Mouse (Mus musculus) hindbrain, embryonic 10.5 days (tissue): Measurements from ENCODE around the gene Tmub2. TPM values are rescaled to one million over a fixed set of nuclear protein-coding genes. Genes with fewer than 3 reads are reported as not detected.

Experiments used
- DNase-seq: peaks from one replicate; pipeline ENCODE4 v3.0.0-alpha.2; 2017; ENCODE audit warnings: low spot score
- H3K27ac ChIP-seq: fragments of 300-500 bp; sonication (generic); 2 replicates; pipeline ENCODE4 v1.5.1; 2016; ENCODE audit warnings: mild to moderate bottlenecking, moderate library complexity
- H3K27me3 ChIP-seq: fragments of 300-500 bp; sonication (generic); 2 replicates; pipeline ENCODE4 v1.6.1; 2016; ENCODE audit warnings: mild to moderate bottlenecking; ENCODE audit not compliant: poor library complexity, insufficient read depth, severe bottlenecking
- H3K36me3 ChIP-seq: fragments of 300-500 bp; sonication (generic); 2 replicates; pipeline ENCODE4 v1.6.1; 2016; ENCODE audit warnings: mild to moderate bottlenecking, moderate library complexity
- H3K4me1 ChIP-seq: fragments of 300-500 bp; sonication (generic); replicated peaks from 2 replicates; pipeline ENCODE4 v1.6.1; 2016; ENCODE audit warnings: mild to moderate bottlenecking
- H3K4me3 ChIP-seq: fragments of 300-500 bp; sonication (generic); 2 replicates; pipeline ENCODE4 v1.5.1; 2016; ENCODE audit warnings: mild to moderate bottlenecking, moderate library complexity
- H3K9me3 ChIP-seq: fragments of 300-500 bp; sonication (generic); 2 replicates; pipeline ENCODE4 v1.6.1; 2016; ENCODE audit warnings: mild to moderate bottlenecking, moderate library complexity
- WGBS: fragments of 180-500 bp; shearing (Covaris S2); methylation state at CpG from one replicate; pipeline ENCODE4 v1.1.7; 2016; 5-methylcytosine and 5-hydroxymethylcytosine counted together
- polyA plus RNA-seq: library from polyadenylated mRNA; unstranded; fragments of >200 nt; fragmentation: Nextera tagmentation; extraction: Ambion mirVana; gene quantifications from 2 replicates; pipeline ENCODE4 v1.2.1, GENCODE M21; 2016

Tmub2 gene
- polyA plus RNA-seq, 1 experiment from 2014 or later: 69.6 TPM

DNA sequence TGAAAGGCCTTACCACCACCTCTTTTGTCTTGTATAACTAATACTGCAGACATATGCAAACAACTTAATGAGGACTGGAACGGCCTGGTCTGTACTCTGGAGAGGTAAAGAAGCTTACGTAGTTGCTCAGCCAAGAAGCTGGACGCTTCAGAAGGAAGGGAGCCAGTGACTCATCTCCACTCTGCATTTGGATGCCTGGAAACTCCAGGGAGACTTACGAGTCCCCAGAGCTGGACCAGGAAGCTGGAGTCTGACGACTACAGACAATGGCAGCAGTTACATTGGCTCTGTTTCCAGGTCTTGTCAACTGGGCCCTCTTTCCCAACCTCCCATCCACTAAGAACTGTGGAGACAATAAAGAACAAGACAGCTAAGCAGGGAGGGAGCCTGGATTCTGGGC lies 42.5 kb downstream of the Tmub2 start:
- DNase-seq: no peak
- 78% methylated on average over 5 of the region's 5 CpGs for whole genome bisulfite sequencing
- Histone ChIP-seq H3K27me3 (no peaks in the 10 kb centered on the region), H3K36me3 (no peaks in the 10 kb centered on the region), H3K9me3 (no peaks in the 10 kb centered on the region), H3K27ac (no peak overlapping the region), H3K4me3 (no peak overlapping the region), H3K4me1 (no peaks in the 10 kb centered on the region)

DNA sequence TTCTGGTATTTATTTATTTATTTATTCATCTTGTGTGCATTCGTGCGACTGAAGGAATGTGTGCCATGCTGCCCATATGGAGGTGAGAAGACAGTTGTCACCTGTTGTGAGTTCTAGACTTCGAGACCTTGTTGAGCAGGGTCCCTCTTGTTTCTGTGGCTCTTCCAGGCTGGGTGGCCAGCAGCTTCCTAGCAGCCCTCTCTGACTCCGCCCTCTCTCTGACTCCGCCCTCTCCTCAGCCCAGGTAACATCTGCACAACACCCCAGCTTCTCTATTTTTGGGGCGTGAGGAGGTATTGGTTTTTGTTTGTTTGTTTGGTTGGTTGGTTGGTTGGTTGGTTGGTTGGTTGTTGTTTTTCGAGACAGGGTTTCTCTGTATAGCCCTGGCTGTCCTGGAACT lies 43.1 kb downstream of the Tmub2 start:
- no peaks in the 10 kb centered on the region for H3K4me1 ChIP-seq
- DNase-seq: no peak
- no peaks in the 10 kb centered on the region for H3K36me3 ChIP-seq
- H3K9me3 ChIP-seq: no peaks in the 10 kb centered on the region
- H3K4me3 ChIP-seq: no peak overlapping the region
- 85% methylated on average over 7 of the region's 7 CpGs for WGBS
- H3K27ac ChIP-seq: no peak overlapping the region
- H3K27me3 ChIP-seq: no peaks in the 10 kb centered on the region

DNA sequence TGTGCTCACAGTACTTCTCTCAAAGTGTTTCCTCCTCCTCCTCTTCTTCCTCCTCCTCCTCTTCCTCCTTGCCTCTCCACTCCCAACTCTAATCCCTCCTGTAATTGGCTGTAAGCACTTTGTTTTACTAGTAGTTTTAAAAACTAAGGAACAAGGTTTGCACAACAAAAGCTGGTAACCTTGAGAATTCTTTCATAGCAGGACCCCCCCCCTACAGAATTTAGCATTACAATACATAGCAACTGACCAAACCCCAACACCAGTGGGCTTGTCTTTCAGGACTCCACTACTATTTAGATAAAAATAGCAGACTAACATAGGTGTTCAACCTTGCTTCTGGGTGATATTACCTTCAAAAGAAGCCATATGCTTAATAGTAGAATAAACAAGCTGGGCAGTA lies 44.8 kb downstream of the Tmub2 start:
- H3K36me3 ChIP-seq: no peaks in the 10 kb centered on the region
- H3K27ac ChIP-seq: no peak overlapping the region
- no peak overlapping the region for H3K4me3 ChIP-seq
- no peaks in the 10 kb centered on the region for H3K4me1 ChIP-seq
- H3K27me3 ChIP-seq: no peaks in the 10 kb centered on the region
- no peak for DNase-seq
- H3K9me3 ChIP-seq: no peaks in the 10 kb centered on the region

DNA sequence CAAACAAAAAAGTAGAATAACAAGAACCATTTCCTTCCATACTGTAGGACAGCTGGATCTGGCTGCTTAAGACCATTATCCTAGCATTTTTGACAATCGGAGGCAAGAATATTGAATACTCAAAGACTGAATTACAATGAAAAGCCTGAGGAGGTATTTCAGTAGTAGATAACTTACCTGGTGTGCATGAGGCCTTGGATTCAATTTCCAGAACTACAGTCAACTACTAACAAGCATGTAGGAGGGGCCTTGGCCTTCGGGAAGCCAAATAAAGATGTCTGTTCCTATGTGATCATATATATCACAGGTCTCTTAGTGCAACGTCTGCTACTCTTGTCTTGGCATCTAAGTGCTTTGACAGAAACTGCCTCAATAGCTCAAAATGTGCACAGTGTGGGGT lies 45.3 kb downstream of the Tmub2 start:
- no peaks in the 10 kb centered on the region for H3K27me3 ChIP-seq
- H3K36me3 ChIP-seq: no peaks in the 10 kb centered on the region
- H3K4me1 ChIP-seq: peaks cover 2% of the 10 kb centered on the region; the same call in 1 of the 2 replicates
- no peak overlapping the region for H3K4me3 ChIP-seq
- no peak for DNase-seq
- H3K27ac ChIP-seq: no peak overlapping the region
- WGBS: 82% methylated on average over 3 of the region's 3 CpGs
- H3K9me3 ChIP-seq: no peaks in the 10 kb centered on the region

DNA sequence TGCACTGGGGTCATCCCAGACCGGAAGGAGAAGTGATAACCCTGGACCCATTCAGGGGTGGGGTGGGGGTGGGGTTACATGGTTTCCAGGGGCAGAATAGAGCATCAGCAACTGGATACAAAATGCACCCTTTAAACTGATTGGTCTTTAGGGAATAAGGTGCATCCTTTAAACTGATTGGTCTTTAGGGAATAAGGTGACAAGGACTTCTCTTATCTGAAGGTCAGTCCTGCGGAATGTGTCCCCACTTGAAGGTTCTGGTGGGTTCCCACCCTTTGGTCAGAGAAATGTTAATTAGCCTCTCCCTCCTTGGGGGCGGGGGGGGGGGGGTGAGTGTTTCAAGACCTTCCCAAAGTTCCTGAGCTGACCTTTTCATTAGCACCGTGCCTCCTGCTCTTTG lies 47.1 kb downstream of the Tmub2 start:
- no peak for DNase-seq
- Histone ChIP-seq H3K27me3 (no peaks in the 10 kb centered on the region), H3K36me3 (no peaks in the 10 kb centered on the region), H3K4me3 (no peak overlapping the region), H3K9me3 (no peaks in the 10 kb centered on the region), H3K4me1 (peaks cover 4% of the 10 kb centered on the region; the same call in 1 of the 2 replicates), H3K27ac (no peak overlapping the region)
- 52% methylated on average over 4 of the region's 4 CpGs for whole genome bisulfite sequencing

DNA sequence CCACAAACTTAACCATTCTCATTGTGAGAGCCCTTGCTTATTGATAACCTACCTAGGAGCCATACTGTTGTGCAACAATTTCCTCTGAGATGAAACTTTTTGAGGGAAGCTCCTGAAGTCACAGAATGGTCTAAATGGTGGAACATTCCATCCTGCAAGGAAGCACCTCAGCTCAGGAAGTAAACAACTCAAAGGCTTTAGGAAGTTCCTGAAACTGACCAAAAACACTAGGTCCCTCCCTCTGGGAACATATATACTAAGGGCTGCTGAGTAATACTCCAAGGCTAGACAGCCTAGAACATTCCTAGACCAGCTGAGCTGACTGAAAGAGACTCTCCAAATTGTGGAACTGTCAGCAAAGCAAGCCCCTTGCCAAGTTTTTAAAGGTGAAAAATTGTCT lies 48.3 kb downstream of the Tmub2 start:
- H3K27ac ChIP-seq: no peak overlapping the region
- no peaks in the 10 kb centered on the region for H3K9me3 ChIP-seq
- H3K4me1 ChIP-seq: peaks cover 4% of the 10 kb centered on the region; the same call in 1 of the 2 replicates
- H3K27me3 ChIP-seq: no peaks in the 10 kb centered on the region
- H3K4me3 ChIP-seq: no peak overlapping the region
- H3K36me3 ChIP-seq: no peaks in the 10 kb centered on the region
- DNase-seq: no peak

DNA sequence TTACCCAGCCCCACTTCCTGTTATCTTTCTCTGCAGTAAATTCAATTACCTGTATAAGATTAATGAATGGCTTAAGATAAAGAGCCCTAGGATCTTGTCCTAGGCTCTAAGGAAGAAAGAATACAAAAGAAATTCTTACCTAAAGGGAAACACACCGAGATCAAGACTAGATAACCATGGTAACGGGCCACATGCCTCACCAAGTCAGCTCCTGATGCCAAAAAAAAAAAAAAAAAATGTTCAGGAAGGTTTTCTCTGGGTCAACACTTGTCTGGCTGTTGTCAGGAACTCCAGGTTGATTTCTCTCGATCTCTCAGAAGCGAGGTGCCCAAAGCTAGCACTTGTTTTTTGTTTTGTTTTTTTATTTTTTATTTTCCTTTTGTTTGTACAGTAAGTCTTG lies 49.3 kb downstream of the Tmub2 start:
- DNase-seq: no peak
- H3K27ac ChIP-seq: no peak overlapping the region

DNA sequence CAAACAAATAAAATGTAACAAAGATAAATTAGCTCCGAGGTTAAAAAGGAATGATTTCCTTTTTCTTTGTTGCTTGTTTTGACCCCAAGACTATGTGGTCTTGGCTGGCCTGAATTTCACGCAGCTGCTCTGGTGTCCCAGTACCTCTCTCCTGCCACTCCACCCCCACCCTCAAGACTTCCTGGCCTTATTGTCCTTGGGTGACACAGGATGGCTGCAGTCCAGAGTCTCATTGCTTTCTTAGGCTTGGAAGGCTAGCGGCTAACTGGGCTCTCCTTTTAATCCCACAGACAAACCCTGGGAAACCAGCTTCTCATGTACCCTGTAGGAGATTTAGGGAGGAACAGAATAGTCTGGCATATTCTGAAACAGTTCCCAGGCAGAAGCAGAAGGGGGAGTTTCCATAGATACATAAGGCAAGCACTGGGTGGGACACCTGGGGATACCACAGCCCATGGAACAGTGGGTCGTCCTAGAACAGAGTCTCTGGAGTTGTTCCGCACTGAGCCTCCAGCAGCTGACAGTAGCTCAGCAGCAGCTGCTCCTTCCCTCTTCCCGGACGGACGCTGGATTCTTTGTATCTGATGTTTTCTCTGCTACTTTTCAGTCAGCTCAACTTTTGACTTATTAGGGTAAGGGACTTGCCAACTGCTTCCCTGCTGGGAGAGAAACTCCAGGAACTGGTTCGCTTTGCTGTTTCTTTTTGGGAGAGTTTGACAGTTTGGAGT lies 50.4 kb downstream of the Tmub2 start:
- peaks cover 4% of the 10 kb centered on the region; the same call in 1 of the 2 replicates for H3K4me1 ChIP-seq
- WGBS: 41% methylated on average over 9 of the region's 9 CpGs
- no peak overlapping the region for H3K27ac ChIP-seq

More for the DNA sequence above, 49.3 kb downstream of the Tmub2 start:
- 76% methylated on average over 4 of the region's 4 CpGs for WGBS
- H3K4me3 ChIP-seq: no peak overlapping the region
- no peaks in the 10 kb centered on the region for H3K27me3 ChIP-seq
- no peaks in the 10 kb centered on the region for H3K9me3 ChIP-seq
- H3K4me1 ChIP-seq: peaks cover 4% of the 10 kb centered on the region; the same call in 1 of the 2 replicates
- H3K36me3 ChIP-seq: no peaks in the 10 kb centered on the region

DNA sequence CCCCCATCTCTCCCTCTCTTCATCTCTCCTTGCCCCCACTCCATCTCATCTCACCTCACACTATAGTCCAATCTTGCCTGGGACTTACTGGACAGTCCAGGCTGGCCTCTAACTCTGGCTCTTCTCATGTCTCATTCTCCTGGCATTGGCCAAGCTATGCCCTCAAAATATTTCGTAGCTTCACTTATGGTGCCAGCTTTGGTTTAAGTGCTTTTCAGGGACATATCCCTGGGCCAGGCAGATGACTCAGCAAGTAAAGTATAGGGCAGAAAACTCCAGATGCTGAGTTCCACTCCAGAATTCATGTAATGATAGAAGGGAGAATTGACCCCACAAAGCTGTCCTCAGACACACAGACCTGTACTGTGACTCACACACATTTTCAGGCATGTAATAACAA lies 51.5 kb downstream of the Tmub2 start:
- 85% methylated on average over 1 of the region's 1 CpGs for WGBS
- DNase-seq: no peak
- H3K27ac ChIP-seq: no peak overlapping the region
- H3K4me1 ChIP-seq: peaks cover 4% of the 10 kb centered on the region; the same call in 1 of the 2 replicates
- H3K4me3 ChIP-seq: no peak overlapping the region
- no peaks in the 10 kb centered on the region for H3K36me3 ChIP-seq
- no peaks in the 10 kb centered on the region for H3K27me3 ChIP-seq
- H3K9me3 ChIP-seq: no peaks in the 10 kb centered on the region

More for the DNA sequence above, 50.4 kb downstream of the Tmub2 start:
- H3K9me3 ChIP-seq: no peaks in the 10 kb centered on the region
- H3K36me3 ChIP-seq: no peaks in the 10 kb centered on the region
- H3K4me3 ChIP-seq: no peak overlapping the region
- DNase-seq: no peak
- no peaks in the 10 kb centered on the region for H3K27me3 ChIP-seq

DNA sequence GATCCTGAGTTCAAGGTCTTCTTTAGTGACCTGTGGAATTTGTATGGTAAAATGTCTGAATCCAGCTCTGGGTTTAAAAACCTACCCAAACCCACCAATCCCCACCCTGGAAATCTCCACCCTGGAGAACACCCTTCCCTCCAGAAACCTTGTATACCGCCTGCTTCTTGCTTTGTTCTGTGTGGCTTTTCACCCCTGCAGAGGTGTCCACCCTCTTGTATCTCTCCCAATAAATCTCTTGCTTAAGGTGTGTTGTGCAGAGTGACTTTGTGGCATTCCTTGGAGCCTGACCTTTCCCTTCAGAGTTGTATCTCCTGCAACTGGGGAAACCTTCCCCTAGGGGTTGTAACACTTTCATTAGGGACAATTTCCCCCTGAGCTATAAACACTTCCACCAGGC lies 53.2 kb downstream of the Tmub2 start:
- Histone ChIP-seq H3K9me3 (no peaks in the 10 kb centered on the region), H3K27ac (no peak overlapping the region), H3K27me3 (no peaks in the 10 kb centered on the region), H3K4me3 (no peak overlapping the region), H3K4me1 (peaks cover 10% of the 10 kb centered on the region), H3K36me3 (no peaks in the 10 kb centered on the region)
- 79% methylated on average over 1 of the region's 1 CpGs for WGBS
- no peak for DNase-seq

DNA sequence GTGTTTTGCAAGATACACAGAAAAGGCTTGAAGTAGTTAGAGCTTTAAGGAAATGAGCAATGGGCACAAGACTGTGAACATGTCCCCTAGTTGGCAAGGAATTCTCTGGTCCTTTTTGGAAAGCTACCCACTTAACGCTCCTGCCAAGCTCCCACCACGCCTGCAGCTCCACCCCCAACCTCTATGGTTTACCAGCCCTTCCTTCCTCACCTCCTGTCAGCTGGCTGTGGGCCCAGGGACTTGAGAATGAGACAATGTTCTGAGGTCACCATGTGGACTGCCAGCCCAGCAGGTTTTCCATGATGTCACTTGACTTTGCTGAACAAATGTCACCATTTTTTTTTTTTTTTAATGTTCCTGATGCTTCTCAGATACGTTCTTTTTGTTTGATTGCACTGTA lies 53.8 kb downstream of the Tmub2 start:
- H3K4me3 ChIP-seq: no peak overlapping the region
- H3K9me3 ChIP-seq: no peaks in the 10 kb centered on the region
- no peaks in the 10 kb centered on the region for H3K27me3 ChIP-seq
- WGBS: 65% methylated on average over 3 of the region's 3 CpGs
- no peaks in the 10 kb centered on the region for H3K36me3 ChIP-seq
- DNase-seq: no peak
- H3K27ac ChIP-seq: no peak overlapping the region
- peaks cover 10% of the 10 kb centered on the region for H3K4me1 ChIP-seq
